Mouse (Mus musculus) testis, adult 2 months (tissue): ENCODE measurements around the gene 1110017D15Rik.

Source experiments
- CTCF ChIP-seq: fragments of 200-500 bp; IDR thresholded peaks from 2 replicates; pipeline ENCODE4 v1.5.1; 2012; ENCODE audit warnings: low read depth, mild to moderate bottlenecking, inconsistent platforms, low read length, moderate library complexity; ENCODE audit not compliant: control insufficient read depth, insufficient read depth, insufficient replicate concordance
- POLR2A ChIP-seq: fragments of 200-500 bp; IDR thresholded peaks from 2 replicates; pipeline ENCODE4 v1.6.1; 2012; ENCODE audit warnings: low read depth, mild to moderate bottlenecking, inconsistent platforms, low read length, moderate library complexity; ENCODE audit not compliant: control insufficient read depth

- TF ChIP-seq POLR2A, result no peak
- peak; percentile 33; the same call in 1 of the 2 replicates for TF ChIP-seq CTCF
Measured at GRCm38 (mm10) chr4:41552529-41552928, 35.4 kb upstream of the 1110017D15Rik start.
